Mouse (Mus musculus) urinary bladder, adult 18-20 months (tissue): Measurements from ENCODE around the gene Krt78.
"Not testable (repeated sequence)": the region's sequence is repeated elsewhere in the genome, so short reads cannot be mapped to it uniquely, and the experiment has no call there.

Experiments used
- DNase-seq, 2 experiments: peaks; one replicate each; pipeline ENCODE4 v3.0.0; 2022; ENCODE audit warnings: low spot score in 2 of 2, mixed read lengths in 2 of 2

Gene Krt78

DNA sequence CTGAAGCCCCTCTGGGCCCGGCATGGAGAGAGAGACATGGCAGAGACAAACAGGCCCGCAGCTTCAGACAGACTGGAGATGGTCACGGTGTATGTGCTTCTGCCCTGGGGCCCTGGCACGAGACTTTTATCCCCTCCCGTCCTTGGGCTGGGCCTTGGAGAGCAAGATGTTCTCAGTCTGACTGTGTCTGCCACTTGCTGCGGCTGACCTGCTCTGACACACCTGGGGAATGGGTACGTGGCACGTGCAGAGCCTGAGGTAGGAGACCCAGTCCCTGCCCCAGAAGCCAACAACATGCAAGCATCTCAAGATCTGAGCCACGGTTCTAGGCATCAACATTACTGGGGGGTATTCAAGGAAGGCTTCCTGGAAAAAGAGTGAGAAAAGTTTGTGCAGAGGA lies at the start of gene Krt78:
Krt78 (minus strand) TSS at position 101 of the 400 bp plus-strand sequence.
- no peak for DNase-seq

DNA sequence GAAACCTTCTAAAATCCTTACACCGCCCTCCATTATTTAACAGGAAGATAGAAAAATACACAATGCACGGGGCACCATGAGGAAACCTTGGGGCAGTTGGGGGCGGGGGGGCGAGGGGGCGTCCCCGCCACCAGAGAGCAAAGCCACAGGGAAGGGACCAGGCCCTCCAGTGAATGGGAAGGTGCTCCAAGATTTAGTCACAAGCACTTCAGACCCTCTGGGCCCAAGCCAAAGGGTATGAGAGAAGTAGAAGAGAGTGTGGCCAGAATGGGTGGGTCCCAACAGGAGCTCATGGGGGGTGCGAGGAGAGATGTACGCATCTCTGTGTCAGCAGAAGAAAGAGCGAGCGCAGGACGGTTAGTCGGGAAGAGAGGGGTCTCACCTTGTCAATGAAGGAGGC lies 49.4 kb upstream of the Krt78 start:
- no peak for DNase-seq

DNA sequence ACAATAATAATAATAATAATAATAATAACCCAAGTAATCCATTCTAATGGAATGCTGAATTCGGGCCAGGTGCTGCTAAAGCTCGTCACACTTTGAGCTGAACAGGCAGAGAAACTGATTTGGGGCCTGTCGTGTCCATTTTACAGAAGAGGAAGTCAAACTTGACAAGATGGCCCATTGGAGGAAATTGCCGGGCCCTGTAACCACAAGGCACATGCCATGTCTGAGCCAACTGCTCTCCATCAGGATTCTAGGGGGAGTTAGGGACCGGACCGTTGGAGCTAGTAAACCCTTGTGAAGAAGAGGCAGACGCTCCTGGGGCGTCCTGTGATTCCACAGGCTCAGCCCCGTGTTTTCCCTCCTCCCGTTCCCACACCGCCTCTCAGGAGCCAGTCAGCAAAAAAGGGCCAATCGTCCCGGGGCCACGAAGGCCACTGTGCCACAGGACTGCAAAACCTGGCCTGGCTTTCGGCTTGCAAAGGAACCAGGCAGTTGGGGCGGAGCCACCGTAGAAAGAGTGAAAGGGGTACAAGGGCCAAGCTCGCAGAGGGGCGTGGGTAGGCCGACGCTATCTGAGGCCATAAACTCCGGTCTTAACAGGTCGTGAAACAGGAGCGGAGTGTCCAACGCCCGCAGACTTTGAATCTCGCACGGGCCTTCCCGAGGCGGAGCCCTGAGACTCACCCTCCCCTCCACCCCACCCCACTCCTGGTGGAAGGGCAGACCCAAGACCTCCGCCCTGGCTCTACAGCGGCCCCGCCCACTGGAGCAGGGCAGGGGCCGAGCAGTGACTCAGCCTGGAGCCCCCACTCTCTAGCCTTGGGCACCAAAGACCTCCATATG lies 48.8 kb upstream of the Krt78 start:
- peak; percentile 68 to 69 for DNase-seq

DNA sequence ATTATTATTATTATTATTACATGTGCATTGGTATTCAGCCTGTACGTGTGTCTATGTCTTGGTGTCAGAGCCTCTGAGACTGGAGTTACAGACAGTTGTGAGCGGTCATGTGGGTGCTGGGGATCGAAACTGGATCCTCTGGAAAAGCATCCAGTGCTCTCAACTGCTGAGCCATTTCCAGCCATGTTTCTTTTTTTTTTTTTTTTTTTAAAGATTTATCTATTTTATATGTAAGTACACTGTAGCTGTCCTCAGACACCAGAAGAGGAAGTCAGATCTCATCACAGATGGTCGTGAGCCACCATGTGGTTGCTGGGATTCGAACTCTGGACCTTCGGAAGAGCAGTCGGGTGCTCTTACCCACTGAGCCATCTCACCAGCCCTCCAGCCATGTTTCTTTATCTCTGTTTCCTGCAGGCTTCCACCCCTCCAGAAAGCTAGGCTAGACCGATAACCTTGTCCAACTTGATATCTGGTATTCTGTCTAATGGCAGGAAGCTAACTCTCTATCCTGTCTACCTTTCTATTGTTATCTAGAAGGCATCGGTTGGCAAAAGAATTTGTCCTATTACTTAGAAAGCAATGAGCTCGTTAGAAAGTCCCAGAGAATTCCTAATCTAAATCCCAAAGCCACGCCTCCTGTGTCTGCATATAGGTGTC lies 45.7 kb upstream of the Krt78 start:
- no peak for DNase-seq

DNA sequence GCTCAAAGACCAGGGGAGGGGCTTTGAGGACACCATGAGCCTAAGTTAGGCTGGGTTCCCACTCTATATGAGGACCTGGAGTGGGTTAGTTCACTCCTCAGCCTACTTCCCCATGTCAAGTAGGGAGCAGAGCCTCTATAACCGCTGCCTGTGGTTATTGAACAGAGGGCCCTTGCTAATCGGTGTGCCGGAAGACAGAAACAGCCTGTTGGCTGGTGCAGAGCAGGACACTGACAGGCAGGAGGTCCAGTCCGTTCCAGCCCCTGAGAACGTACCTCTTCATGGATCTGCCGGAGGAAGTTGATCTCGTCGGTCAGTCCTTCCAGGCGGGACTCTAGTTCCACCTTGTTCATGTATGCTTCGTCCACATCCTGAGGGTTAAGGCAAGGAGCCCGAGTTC lies 45.1 kb upstream of the Krt78 start:
- DNase-seq: no peak

DNA sequence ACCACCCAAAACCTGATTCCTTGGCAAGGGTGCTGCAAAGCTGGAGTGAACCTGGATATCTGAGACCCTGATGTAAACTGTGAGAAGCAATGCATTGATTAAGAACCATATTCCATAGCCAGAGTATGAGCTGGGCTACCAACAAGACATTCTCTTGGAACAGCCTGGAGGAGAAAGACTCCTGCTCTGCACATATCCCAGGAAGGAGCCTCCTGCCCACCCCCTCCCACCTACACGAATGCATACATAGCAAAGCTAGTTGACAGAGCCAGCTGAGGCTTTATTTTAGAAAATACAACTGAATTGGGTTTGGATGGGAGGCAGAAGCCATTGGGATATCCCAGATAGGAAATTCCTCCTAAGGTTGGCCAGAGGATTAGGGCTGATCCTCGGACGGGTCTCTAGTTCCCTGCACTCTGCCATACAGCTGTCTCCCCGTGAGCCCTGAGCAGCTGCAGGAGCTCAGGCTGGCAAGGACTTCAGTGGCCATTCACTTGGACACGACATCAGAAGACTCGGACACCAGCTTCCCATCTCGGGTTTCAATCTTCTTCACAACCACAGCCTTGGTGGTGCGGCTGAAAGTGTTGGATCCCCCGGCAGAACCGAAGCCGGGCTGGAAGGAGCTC lies 42.5 kb upstream of the Krt78 start:
- DNase-seq: not testable (repeated sequence)

DNA sequence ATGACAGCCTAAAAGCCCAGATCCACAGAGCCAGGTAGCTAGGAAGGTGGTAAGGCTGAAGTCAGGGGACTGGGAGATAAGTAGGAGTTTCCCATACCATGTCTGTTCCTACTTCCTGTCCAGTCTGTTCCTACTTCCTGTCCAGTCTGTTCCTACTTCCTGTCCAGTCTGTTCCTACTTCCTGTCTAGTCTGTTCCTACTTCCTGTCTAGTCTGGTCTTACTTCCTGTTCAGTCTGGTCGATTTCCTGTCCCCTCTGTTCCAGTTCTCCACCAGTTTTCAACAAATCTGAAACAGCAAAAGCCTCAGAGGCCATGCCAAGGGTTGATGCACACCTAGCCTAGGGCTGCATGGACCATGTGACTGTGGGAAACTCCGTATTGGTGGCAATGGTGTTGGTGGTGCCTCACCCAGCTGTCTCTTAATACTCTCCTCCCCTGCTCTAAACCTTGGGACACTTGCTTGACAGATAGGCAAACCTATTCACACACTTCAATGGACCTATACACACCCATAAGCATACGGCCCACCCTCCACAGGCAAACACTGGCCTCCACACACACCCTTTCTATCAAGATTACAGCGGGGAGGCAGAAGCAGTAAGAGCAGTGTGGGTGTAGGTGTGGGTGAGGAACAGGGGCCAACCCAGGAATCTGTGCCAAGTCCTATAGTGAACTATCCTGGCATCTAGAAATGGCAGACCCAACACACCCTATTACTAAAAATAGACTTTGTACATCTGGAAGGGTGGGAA lies 41.6 kb upstream of the Krt78 start:
- DNase-seq: no peak

DNA sequence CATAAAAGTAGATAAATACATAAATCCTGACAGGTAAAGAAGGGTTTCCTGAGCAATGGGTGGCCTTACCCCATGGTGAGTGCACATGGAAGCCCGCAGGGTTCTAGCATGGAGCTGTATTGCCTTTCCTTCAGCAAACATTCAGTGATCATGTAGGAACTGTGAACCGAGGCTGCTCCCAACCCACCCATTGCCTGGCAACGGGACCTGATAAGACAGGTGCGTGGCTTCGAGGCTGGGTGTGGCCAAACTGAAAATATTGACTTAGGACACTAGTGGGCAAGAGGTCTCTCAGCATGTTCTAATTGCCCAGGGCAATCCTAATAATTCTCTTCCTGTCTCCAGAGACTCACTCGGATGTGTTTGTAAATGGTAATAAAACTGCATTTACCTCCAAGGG lies 40.3 kb upstream of the Krt78 start:
- no peak for DNase-seq

DNA sequence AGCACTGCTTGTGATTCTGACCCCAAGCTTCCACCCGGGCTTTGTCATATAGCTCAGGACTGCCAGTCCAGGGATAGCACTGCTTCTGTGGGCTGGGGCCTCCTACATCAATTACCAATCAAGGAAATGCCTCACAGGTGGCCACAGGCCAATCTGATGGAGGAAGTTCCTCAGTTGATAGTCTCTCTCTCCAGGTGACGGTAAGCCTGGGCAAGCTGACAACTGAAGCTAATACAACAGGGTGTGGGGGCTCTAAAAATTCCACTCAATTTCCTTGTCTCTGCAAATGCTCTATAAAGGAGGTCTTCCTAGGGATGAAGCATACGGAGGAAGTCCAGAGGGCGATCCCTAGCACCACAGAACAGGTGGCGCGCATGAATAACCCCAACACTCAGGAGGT lies 36.9 kb upstream of the Krt78 start:
- no peak for DNase-seq

DNA sequence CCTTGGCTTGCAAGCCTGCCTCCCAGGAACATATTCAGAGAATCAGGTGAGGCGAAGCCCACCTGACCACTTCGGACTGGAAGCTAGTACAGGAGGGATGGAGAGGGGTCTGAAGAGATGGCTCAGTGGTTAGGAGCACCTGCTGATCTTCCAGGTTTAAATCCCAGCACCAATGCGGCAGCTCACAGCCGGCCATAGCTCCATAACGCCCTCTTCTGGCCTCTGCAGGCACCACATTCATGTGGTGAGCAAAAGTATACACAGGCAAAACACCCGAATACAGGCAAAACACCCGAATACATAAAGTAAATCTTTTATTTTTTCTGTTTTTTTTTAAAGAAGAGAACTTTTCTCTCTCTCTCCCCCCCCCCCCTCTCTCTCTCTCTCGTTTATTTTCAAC lies 34.6 kb upstream of the Krt78 start:
- no peak for DNase-seq

DNA sequence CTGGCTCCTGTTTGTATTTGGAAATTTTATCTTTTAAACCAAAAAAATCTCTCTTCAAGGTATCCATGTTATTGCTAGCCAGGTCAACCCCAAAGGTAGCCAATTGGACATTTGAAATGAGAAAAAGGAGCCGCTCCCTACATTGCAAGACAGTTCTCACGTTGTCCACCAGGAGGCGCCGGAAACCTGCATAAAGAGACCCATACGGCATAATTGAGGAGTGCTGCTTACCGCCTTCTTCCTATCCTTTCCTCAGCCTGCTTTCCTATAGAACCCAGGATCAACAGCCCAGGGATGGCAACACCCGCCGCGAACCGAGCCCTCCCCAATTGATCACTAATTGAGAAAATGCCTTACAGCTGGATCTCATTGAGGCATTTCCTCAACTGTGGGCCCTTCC lies 34.0 kb upstream of the Krt78 start:
- peak; percentile 73 to 82 for DNase-seq

DNA sequence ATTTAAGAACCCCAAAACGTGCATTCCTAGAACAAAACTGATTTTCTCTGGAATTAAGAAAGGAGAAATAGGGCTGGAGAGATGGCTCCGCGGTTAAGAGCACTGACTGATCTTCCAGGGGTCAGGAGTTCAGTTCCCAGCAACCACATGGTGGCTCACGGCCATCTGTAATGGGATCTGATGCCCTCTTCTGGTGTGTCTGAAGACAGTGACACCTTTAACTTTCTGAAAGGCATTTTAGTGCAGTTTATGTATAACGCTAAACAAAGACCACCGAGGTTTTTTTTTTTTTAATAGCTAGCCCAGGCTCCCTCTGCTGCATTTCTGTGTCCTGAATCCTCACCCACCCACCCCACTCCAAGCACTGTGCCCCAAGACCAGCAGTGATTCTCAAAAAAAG lies 30.7 kb upstream of the Krt78 start:
- DNase-seq: no peak

DNA sequence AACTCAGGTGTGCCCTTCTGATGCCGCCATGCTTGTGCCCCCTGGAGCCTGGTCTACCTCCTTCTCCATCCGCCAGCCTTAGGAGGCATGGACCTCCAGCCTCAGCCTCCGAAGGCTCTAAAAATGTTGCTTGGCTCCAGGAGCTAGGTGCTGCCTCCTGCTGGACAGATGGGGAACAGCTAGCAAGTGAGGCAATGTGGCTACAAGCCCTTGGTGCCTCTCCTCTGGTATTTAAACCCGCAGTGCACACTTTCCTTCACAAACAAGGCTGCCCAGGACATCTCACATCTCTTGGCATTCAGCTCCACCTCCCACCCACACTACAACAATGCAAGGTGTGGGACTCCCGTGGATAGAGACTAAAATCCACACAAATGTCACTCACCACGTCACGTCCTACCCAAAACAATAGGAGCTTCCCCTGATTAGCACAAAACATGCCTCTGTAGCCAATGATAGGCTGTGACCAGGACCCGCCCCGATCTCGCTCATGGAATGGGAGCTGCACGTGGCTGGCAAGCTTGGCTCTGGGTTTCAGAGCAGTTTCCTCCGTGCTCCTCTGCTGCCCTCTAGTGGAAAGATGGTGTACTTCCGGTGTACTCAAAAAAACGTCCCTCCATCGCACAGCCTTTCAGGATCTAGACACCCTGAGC lies 30.0 kb upstream of the Krt78 start:
- peak; percentile 85 to 90 for DNase-seq

DNA sequence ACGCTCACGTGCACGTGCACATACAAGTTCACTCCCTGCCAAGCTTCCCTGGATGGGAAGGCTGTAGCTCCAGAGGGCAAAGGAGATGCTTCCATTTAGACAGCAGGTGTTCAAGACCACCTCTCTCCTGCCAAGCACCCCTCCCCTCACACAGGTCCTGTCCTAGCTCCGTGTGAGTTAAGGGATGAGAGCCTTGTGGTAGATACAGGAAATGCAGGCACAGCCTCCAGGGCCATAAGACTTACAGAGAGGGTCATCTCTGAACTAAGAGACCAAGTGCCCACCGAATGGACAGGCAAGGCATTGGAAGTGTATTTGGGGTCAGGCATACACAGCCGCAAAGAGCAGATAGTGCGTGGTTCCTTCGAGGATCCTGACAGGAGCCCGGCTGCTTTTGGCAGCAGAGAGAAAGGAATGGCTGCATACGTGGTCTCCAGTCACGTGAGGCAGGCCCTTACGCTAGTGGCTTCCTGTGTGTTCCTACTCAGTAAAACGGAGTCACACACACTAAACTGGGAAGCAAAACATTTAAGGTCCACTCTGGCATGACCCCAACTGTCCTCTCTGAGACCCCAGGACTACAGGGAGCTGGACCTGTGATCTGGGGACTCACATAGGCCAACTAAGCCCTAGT lies 29.3 kb upstream of the Krt78 start:
- peak in 1 of 2 experiments; percentile 23 for DNase-seq

DNA sequence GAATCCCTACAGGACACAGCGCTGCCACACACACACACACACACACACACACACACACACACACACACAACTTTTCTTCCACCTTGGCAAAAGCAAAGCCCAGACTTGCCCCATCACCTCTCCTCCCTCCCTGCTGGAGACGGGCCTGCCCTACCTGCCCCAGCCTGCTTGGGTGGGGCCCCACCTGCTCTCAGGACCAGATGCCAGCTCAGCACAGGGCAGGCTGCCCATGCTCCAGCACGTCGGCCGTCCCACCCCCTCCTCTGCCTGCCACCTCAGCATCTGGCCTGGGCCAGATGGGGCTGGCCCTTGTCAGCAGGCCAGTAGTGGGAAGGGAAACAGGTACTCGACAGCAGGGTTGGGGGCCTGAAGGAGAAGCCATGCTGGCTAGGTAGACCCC lies 26.8 kb upstream of the Krt78 start:
- peak; percentile 77 to 90 for DNase-seq

DNA sequence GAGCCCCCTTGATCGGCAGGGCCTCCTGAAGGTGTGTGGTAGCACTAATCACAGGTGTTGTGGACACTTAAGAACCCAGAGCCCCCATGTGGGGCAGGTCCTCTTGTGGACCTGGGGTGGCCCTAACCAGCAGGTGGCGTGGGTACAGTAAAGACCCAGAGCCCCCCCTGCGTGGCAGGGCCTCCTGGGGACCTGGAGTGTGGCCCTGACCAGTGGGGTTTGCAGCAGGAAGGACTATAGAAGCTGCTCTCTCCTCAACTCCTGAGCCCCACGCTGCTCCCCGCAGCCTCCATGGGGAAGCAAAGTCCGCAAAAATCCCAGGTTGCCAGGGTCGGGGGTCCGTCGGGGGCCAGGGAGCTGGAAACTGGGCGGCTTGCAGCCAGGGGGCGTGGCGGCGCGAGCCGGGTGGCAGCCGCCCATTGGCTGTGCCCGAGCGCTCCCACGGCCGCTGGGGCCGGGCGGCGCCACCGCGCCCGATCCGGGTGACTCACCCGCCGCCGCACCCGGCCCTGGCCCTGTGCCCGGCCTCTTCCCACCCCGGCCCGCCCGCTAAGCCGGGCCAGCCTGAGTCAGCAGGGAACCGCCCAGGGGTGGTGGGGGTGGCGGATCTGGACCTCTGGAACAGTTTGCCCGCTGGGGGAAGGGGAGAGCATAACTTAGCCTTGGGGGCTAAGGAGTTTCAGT lies 23.1 kb upstream of the Krt78 start:
- peak; percentile 87 to 95 for DNase-seq

DNA sequence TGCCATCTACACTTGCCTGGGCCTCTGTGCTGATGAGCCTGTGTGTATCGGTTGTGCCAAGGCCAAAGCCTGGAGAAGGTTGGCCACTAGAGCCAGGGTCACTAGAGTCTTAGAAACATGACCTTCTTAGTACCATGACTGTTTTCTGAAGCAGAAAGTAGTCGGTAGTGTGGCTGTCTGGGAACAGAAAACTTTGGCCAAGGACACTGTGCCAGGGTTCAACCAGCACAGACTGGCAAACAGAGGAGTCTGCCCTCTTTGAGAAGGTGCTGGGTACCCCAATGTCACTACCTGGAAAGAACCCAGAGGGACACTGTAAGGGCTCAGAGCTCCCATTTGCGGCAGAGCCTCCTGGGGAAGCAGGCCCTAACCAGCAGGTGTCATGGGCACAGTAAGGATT lies 22.6 kb upstream of the Krt78 start:
- DNase-seq: peak in 1 of 2 experiments; percentile 53

DNA sequence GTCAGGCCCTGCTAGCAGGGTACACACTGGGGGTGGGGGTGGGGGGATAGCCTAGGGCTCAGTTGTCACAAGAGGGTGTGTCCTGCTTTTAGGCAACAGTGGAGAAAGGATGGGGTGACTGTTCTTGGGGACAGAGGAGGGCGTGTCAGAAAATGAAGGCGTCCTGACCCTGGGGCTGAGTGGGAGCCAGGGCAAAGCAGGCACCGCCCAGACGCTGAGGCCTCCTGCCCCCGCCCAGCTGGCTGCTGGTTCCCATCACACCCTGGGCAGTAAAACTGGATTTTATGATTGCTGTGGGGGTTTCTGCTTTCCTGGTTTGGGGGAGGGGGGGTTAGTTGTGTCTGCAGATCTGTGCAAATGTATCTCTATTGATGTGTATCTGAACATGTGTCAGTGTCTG lies 21.9 kb upstream of the Krt78 start:
- DNase-seq: peak; percentile 55 to 88

DNA sequence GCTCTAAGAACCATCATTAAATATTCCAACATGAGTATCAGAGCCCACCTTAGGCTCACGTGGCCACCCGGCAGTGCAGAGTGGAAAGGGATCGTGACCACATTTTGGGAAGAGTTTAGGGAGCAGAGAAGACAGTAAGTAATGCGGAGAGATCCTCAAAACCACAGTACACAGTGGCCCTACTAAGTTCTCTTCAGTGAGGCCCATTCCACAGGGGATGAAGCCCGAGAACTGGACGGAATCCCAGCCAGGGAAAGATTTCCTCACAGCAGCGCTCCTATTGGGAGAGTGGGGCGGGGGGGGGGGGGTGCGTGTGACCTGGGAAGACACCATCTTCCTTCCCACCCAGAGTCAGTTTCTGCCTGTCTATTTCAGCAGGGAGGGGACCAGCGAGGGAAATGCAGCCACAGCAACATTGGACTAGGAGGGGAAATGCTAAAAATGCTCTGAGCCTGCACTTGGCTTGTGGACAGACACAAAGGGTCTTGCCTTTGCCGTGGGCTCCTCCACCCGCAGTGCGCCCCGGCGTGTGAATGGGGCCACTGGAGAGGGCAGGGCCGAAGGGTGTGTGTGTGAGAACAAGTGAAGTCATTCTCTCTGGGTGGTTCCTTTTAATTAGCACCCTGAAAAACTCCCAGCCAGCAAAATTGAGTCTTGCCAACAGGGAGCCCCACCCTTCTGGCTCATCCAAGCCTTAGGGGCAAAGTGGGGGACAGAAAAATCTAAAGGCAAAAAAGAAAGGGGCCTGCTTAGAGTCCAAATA lies 20.2 kb upstream of the Krt78 start:
- peak in 1 of 2 experiments; percentile 43 for DNase-seq
